Mouse (Mus musculus): ENCODE measurements around the gene Sctr. TPM values are rescaled to one million over a fixed set of nuclear protein-coding genes. Genes with fewer than 3 reads are reported as not detected.

The Sctr gene
- under 1 TPM in 1 of 2 experiments, not detected in 1; 0.23 TPM for polyA plus RNA-seq (2017; shearing (Covaris generic))

GRCm38 (mm10) chr1:120006844-120007790 is at the start of gene Sctr:
Sctr (plus strand) TSS chr1:120006894.
- ATAC-seq = no peak

- ATAC-seq = no peak
Measured at GRCm38 (mm10) chr1:119957716-119958222, 48.9 kb upstream of the Sctr start.

- no peak for ATAC-seq
Measured at GRCm38 (mm10) chr1:119959464-119959863, 47.2 kb upstream of the Sctr start.

GRCm38 (mm10) chr1:119959920-119960319 is 46.8 kb upstream of the Sctr start:
- no peak for ATAC-seq

GRCm38 (mm10) chr1:119965804-119966514 is 40.7 kb upstream of the Sctr start:
- ATAC-seq = no peak

GRCm38 (mm10) chr1:119973117-119973516 is 33.6 kb upstream of the Sctr start:
- no peak for ATAC-seq

- ATAC-seq = no peak
Measured at GRCm38 (mm10) chr1:119975141-119975540, 31.6 kb upstream of the Sctr start.

GRCm38 (mm10) chr1:119986555-119986954 is 20.1 kb upstream of the Sctr start:
- no peak for ATAC-seq

- ATAC-seq = no peak
Measured at GRCm38 (mm10) chr1:119996798-119997581, 9.7 kb upstream of the Sctr start, which contains the start of gene Cfap221. Cfap221 (minus strand) TSS chr1:119997234.

- no peak for ATAC-seq
Measured at GRCm38 (mm10) chr1:119997644-119998043, 9.1 kb upstream of the Sctr start.

- no peak for ATAC-seq
Measured at GRCm38 (mm10) chr1:120007851-120008588, 1.3 kb downstream of the Sctr start.

- ATAC-seq = no peak
Measured at GRCm38 (mm10) chr1:120012638-120013037, 5.9 kb downstream of the Sctr start.

GRCm38 (mm10) chr1:120013111-120013510 is 6.4 kb downstream of the Sctr start:
- ATAC-seq = no peak

GRCm38 (mm10) chr1:120016240-120016639 is 9.5 kb downstream of the Sctr start:
- no peak for ATAC-seq

- no peak for ATAC-seq
Measured at GRCm38 (mm10) chr1:120018900-120019299, 12.2 kb downstream of the Sctr start.

- no peak for ATAC-seq
Measured at GRCm38 (mm10) chr1:120019428-120019827, 12.7 kb downstream of the Sctr start.

GRCm38 (mm10) chr1:120020322-120020897 is 13.7 kb downstream of the Sctr start:
- ATAC-seq = no peak

- no peak for ATAC-seq
Measured at GRCm38 (mm10) chr1:120021951-120022350, 15.3 kb downstream of the Sctr start.

- no peak for ATAC-seq
Measured at GRCm38 (mm10) chr1:120024331-120025049, 17.8 kb downstream of the Sctr start.

GRCm38 (mm10) chr1:120025050-120025439 is 18.4 kb downstream of the Sctr start:
- no peak for ATAC-seq

GRCm38 (mm10) chr1:120027693-120028092 is 21.0 kb downstream of the Sctr start:
- no peak for ATAC-seq

All from activated CD4-positive, CD25-positive, alpha-beta regulatory T cell, adult 4 months (primary cell).